Mouse (Mus musculus) fat pad, adult 2 months (tissue): ENCODE results near the gene Gm10521.
"Not testable (repeated sequence)": the region's sequence is repeated elsewhere in the genome, so short reads cannot be mapped to it uniquely, and the experiment has no call there.

Experiments used
- DNase-seq: peaks from one replicate; pipeline ENCODE4 v3.0.0-alpha.2; 2011; ENCODE audit warnings: low read depth, low spot score; ENCODE audit errors: extremely low read depth

Gene Gm10521

GRCm38 (mm10) chr1:171895364-171895763 is at the start of gene Gm10521:
Gene Gm10521, plus strand, starts transcription at chr1:171895664.
- DNase-seq = not testable (repeated sequence)

DNA sequence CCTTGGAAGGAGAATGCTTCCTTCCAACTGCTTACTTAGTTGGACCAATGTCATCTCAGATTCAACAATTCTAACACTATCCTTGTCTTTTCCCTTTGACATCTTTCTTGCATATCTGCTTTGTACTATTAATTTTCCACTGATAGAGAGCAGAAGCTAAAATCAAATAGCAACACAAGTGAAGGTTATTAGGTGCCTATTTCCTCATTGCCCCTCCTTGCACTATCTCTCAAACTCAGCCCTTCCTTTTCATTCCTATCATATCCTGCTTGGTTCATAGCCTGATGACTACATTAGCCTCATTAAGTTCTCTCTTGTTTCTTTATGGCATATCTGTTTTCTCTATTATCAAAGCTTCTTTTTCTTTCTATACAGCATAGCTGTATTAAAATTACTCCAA is 47.3 kb upstream of the Gm10521 start:
- no peak for DNase-seq

GRCm38 (mm10) chr1:171848757-171849156 is 46.7 kb upstream of the Gm10521 start:
- DNase-seq = no peak

DNA sequence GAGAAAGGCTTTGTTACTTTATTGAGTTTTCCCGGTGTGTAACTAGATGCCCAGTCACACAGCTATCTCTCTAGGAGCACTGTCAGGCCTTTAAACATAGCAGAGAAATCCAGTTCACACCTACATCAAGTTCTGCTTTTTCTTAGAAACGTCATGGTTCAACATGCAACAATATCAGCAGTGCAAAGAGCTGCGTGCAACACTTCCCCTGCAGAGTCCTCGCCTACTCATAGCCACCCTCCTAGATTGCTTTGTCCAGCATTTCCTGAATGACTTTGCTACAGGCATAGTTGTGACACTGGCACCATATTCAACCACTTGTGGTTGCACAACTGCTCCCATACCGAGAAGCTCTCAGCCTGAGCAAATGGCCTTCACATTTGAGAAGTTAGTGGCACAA is 46.0 kb upstream of the Gm10521 start:
- DNase-seq = no peak

DNA sequence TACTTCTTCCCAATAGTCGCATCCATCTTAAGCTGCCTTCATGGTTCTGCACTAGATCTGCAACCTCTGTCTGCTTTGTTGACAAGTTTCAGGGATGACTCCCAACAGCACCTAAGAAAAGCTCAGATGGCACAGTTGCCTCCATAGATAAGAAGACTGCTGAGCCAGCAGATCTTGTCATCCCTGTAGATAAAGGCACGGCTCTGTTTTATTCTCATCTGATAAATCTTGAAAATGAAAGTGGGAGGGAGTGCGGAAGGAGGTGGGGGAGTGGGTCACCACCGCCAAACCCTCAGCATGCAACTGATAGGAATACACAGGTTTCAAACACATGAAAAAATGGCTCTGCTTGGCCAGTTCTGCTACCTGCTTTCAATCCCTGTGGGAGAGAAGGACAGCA is 30.0 kb upstream of the Gm10521 start:
- DNase-seq = no peak

- no peak for DNase-seq
These were observed 8.5 kb upstream of the Gm10521 start for GRCm38 (mm10) chr1:171886989-171887388.

DNA sequence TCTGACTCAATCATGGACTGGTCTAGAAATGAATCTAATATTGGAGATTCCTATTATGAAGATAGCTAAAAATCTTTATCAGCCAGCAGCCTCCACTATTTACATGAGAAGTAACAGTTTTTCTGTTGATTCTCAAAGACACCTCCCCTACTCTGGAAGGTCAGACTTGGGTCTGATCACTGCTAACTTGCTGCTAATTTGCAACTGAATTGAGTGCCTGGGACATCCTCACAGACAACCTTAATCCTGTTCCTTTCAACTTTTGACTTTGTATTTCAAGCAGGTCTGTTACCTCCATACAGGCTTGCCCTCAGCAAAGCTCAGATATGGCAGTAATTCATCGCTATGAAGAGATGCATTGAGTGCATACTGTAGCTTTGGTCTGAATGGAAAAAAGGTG is 8.5 kb downstream of the Gm10521 start:
- no peak for DNase-seq

DNA sequence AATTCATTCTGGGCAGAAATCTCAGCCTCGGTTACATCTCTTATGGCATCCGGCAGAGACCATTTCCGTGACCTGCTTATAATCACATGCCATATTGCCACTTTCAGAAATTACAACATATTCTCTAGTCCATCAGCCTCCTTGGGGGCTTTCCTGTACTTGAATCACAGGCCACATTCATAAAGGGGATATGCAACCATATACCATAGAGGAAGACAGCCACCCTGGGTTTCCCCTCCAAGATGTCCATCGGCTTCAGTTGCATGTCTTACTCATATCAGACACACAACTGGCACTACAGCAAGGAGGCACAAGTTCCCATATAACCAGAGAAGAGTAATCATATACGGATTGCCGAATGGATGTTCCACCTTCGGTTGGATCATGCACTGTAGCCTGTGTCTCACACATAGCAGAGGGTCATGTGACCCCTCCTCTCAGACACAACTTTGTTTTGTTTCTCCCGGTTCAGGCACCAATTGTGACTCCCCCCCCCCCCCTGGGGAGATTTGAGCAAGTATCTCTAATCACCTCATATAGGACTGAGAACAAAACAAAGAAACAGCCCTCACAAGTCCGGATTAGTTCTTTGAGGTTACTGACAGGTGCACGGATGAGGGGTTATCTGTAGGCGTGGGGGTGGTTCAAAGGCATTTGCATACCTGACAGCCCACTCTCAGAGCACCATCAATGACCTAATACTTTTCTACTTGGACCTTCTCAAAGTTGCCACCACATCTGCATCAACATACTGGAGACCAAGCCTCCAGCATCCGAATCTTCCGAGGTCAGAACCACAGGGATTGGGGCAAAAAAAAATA is 20.4 kb downstream of the Gm10521 start:
- no peak for DNase-seq

GRCm38 (mm10) chr1:171917305-171918039 is 22.0 kb downstream of the Gm10521 start, which contains the start of gene Slamf6:
Gene Slamf6, plus strand, starts transcription at chr1:171917515.
- DNase-seq = no peak

GRCm38 (mm10) chr1:171918136-171918920 is 22.9 kb downstream of the Gm10521 start:
- DNase-seq = no peak

DNA sequence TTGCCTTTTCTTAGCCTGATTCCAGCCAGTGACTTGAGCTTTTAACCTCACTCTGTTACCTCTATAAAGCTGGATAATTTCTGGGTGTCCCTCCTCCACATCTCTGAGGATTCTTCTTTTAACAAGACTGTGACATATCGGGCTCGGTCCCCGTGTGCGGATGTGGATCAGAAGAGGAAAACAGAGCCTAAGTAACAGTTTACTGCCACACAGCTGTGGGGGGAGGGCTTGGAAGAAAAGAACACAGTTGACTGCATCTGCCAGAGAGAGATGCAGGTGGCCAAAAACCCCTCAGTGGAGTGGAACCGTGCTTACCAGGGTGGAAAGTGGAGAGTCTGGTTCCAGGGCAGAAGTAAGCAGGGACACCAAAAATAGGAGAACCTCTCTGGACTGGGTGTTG is 23.7 kb downstream of the Gm10521 start:
- DNase-seq = no peak

DNA sequence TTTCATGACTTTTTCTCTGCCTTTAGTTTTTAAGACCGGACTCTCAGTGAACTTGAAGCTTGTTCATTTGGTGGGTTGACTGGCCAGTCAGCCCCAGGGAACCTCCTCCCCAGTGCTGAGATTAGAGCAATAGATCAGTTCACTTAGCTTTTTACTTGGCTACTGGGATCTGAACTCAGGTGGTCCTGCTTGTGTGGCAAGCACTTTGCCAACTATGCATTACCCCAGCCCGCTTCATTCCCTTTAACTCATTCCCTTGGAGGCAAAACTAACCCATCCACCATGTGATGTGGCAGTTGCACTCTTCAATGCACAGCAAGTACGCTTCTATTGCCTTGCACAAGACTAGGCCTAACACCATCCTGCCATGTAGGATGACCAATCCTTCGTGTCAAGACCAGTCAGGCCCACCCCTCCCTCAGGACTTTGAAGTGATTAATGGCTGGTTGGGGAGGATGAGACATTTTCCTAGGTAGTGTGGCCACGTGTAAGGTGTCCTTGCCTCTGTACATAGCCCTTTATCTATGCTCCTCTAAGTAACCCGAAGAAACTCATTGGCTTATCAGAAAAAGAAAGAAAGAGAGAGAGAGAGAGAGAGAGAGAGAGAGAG is 24.5 kb downstream of the Gm10521 start:
- no peak for DNase-seq

DNA sequence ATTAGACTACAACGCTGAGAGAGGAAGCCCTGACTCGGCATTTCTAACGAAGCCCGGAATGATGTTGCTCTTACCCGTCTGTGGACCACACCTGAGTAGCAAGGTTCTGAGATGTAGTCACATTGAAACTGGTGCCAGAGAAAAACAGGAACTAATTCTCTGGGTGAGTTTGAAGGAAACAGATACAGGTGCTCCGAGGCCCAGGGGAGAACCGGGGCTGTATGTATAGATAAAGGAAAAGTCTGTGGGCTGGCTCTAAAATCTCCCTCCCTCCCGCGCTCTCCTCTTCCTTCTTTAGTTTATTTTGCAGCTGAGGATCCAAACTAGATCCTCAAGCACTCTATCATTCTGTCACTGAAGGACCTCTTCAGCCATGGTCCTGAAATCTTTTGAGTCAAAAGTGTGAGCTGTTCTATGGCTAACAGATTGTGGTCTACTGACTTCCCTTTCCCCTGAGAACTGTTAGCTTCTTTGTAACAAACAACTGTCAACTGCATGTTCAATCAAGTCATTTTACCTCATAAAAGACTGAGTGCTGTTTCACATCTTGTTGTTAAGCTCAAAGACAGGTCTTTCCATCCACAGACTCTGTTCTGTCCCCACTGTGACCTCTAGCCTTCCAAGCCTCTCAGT is 25.6 kb downstream of the Gm10521 start:
- DNase-seq = no peak

DNA sequence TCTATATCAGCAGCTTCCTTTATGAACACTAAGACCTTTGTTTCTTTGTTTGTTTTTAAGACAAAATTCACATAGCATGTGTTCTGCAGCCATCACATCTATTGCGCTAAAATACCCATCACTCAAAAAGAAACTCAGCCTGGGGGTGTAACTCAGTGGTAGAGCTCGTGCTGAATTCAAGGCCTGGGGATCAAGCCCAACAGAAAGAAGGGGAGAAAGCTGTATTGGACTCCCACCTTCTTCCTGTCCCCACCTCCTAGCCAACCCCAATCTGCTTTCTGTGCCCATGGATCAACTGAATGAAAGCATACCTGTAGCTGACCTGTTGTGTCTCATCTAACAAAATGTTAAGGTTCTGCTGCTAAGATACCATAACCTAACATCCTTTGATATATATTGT is 26.2 kb downstream of the Gm10521 start:
- DNase-seq = no peak

- DNase-seq = no peak
These were observed 27.4 kb downstream of the Gm10521 start for GRCm38 (mm10) chr1:171922844-171923243.

GRCm38 (mm10) chr1:171924900-171925299 is 29.4 kb downstream of the Gm10521 start:
- DNase-seq = no peak

GRCm38 (mm10) chr1:171933851-171934250 is 38.4 kb downstream of the Gm10521 start:
- no peak for DNase-seq

- DNase-seq = no peak
These were observed 43.8 kb downstream of the Gm10521 start for GRCm38 (mm10) chr1:171938952-171939948.

- no peak for DNase-seq
These were observed 45.2 kb downstream of the Gm10521 start for GRCm38 (mm10) chr1:171940626-171941025.
